Mouse (Mus musculus) stomach, embryonic 14.5 days (tissue): Measurements from ENCODE around the gene Slc18a3. TPM values are rescaled to one million over a fixed set of nuclear protein-coding genes. Genes with fewer than 3 reads are reported as not detected.
A peak's percentile ranks its signal among the peaks of the same experiment; 100 is the strongest.

Experiments used
- ATAC-seq: fragments of 200-750 bp; cut with Nextera tagmentation; 2 replicates; pipeline ENCODE4 v1.8.0; 2017; ENCODE audit warnings: low read depth, moderate TSS enrichment; ENCODE audit not compliant: insufficient number of reproducible peaks, insufficient read depth, low FRiP score
- H3K27ac ChIP-seq: fragments of 300-500 bp; sonication (generic); 2 replicates; pipeline ENCODE4 v1.5.1; 2014; ENCODE audit warnings: mild to moderate bottlenecking, low read length, moderate library complexity, mixed read lengths
- H3K27me3 ChIP-seq: fragments of 300-500 bp; sonication (generic); 2 replicates; pipeline ENCODE4 v1.6.1; 2014; ENCODE audit warnings: low read length, control low read depth, mixed read lengths; ENCODE audit not compliant: control insufficient read depth, insufficient read depth
- H3K36me3 ChIP-seq: fragments of 300-500 bp; sonication (generic); 2 replicates; pipeline ENCODE4 v1.6.1; 2014; ENCODE audit warnings: mild to moderate bottlenecking, control low read depth, low read length, moderate library complexity, mixed read lengths; ENCODE audit not compliant: control insufficient read depth, insufficient read depth
- H3K4me1 ChIP-seq: fragments of 300-500 bp; sonication (generic); 2 replicates; pipeline ENCODE4 v1.6.1; 2014; ENCODE audit warnings: low read length, control low read depth, mixed read lengths; ENCODE audit not compliant: control insufficient read depth, insufficient read depth
- H3K4me2 ChIP-seq: fragments of 300-500 bp; sonication (generic); replicated peaks from 2 replicates; pipeline ENCODE4 v1.6.1; 2014; ENCODE audit warnings: low read depth, low read length, control low read depth
- H3K4me3 ChIP-seq: fragments of 300-500 bp; sonication (generic); 2 replicates; pipeline ENCODE4 v1.5.1; 2014; ENCODE audit warnings: low read depth, low read length, control low read depth
- H3K9ac ChIP-seq: fragments of 300-500 bp; sonication (generic); replicated peaks from 2 replicates; pipeline ENCODE4 v1.6.1; 2014; ENCODE audit warnings: low read depth, mild to moderate bottlenecking, control low read depth, low read length, moderate library complexity, mixed read lengths
- H3K9me3 ChIP-seq: fragments of 300-500 bp; sonication (generic); 2 replicates; pipeline ENCODE4 v1.6.1; 2016; ENCODE audit warnings: low read depth, low read length, control low read depth; ENCODE audit not compliant: control insufficient read depth
- WGBS: fragments of 180-500 bp; shearing (Covaris S2); extraction: QIAGEN DNeasy Blood & Tissue Kit; methylation state at CpG from one replicate; pipeline ENCODE4 v1.1.7; 2014; 5-methylcytosine and 5-hydroxymethylcytosine counted together
- polyA plus RNA-seq: library from polyadenylated mRNA; unstranded; fragments of >200 nt; fragmentation: Nextera tagmentation; extraction: Ambion mirVana; gene quantifications from 2 replicates; pipeline ENCODE4 v1.2.1, GENCODE M21; 2014

Slc18a3 gene
- polyA plus RNA-seq, result 4.9 and 5.5 TPM in 2 replicates

DNA sequence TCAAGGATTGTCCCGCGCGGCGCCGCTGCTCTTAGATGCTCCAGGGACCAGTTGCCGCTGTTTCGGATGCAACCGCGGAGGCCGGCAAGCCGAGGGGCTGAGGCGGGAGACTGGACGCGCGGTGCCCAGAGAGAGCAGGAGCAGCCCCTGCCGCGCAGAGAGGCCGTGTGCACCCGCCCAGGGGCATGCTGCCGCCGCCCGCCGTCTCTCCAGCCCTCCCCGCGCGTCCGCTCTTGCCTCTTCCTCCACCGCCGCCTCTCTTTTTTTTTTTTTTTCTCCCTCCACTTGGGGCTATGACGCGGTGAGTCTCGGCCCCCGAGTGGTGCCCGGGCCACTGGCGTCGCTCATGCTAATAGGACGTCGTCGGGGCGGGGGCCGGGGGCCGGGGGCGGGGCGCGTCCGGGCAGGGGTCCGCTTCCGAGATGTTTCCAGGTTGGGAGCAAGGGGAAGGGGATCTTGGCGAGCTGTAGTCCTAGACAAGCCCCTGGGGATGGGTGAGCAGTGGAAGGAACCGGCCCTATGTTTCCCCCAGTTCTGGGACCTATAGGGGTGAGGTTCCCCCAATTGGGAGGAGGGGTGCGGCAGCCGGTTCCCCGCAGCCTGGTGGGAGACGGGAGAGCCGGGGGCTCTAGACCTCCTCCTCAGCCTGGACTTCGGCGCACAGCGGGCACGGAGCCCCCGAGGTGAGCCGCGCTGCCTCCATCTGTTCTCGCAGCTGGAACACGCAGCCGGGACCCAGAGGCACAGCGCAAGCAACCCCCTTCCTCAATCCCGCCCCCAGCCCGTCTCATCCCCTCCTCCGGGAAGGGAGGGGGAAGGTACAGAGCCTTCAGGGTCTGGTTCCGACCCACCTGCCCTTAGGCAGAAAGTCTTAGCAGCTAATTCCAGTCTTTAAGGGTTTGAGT lies at the start of gene Slc18a3:
Slc18a3 (minus strand) TSS at position 250 of the 905 bp plus-strand sequence.
- no peaks in the 10 kb centered on the region for H3K9me3 ChIP-seq
- no peak within 1 kb of the TSS for H3K27ac ChIP-seq
- H3K4me1 ChIP-seq, result 0 out of 2 replicates have a peak, but pooled peaks cover 3% of the 10 kb centered on the region
- WGBS, result 1% methylated on average over 58 of the region's 70 CpGs
- peak within 1 kb of the TSS; percentile 63 for H3K4me2 ChIP-seq
- ATAC-seq, result no peak
- H3K4me3 ChIP-seq, result peak within 1 kb of the TSS; percentile 35
- no peaks in the 10 kb centered on the region for H3K36me3 ChIP-seq
- no peak within 1 kb of the TSS for H3K9ac ChIP-seq
- H3K27me3 ChIP-seq, result peaks cover 58% of the 10 kb centered on the region

DNA sequence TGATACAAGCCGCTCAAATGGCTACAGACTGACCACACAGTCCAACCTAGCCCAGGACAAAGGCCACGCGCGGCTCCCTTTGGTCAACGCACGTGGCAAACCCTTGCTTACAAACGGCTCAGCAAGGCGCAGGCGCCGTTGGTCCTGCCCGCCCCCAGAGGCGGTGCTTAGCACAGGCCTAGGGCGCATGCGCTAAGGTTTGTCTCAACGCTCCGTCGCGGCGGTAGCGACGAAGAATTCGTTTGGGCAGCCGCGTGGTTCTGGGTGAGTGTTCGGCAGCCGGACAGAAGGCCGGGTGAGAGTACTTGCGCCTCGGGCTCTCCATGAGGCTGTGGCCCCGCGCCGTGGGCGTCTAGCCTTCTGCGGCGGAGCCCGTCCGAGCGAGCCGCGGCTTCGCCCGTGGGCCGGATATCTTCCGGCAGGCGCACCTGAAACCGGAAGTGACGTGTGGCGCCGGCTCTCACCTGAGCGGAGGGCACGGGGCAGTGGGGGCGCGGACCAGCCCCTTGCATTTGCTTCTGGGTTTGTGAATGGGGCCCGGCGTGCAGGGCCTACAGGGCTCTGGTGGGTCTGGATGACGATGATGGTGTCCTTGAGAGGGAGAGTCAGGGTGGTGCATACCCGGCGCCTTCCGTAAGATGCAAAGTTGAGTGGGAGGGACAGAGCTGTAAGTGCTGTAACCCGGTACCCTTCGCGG lies 48.8 kb upstream of the Slc18a3 start, which contains the start of gene Ercc6:
Ercc6 (plus strand) TSS at position 186 of the 697 bp plus-strand sequence.
- Histone ChIP-seq H3K36me3 (peaks cover 12% of the 10 kb centered on the region; the same call in 1 of the 2 replicates), H3K27me3 (no peaks in the 10 kb centered on the region), H3K9ac (peak within 1 kb of the TSS; percentile 36), H3K4me1 (0 out of 2 replicates have a peak, but pooled peaks cover 7% of the 10 kb centered on the region), H3K9me3 (no peaks in the 10 kb centered on the region), H3K4me3 (peak within 1 kb of the TSS; percentile 53), H3K4me2 (peak within 1 kb of the TSS; percentile 81), H3K27ac (peak within 1 kb of the TSS; percentile 48)
- WGBS, result under 1% methylated on average over 62 of the region's 62 CpGs
- ATAC-seq, result peak; percentile 95

DNA sequence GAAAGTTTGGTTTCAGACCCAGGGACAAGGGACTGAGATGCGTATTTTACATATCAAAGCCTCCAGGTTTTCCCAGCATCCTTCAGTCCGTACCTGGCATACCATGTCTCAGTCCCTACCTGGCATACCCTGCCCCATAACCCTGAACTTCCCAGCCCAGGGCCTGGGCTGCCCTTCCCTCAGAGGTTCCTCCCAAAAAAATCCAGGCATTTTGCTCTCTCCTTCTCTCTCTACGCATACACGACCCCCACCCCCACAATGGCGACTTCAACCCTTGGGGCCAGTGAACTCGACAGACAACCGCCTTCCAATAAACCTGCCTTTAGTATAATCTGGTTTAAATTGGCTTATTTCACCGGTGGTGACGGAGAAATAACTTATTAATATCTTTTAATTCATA lies 48.3 kb upstream of the Slc18a3 start:
- H3K9me3 ChIP-seq, result no peaks in the 10 kb centered on the region
- ATAC-seq, result no peak
- WGBS, result 43% methylated on average over 9 of the region's 9 CpGs
- peaks cover 11% of the 10 kb centered on the region; the same call in 1 of the 2 replicates for H3K36me3 ChIP-seq
- H3K4me3 ChIP-seq, result peak overlapping the region; percentile 53; the same call in 1 of the 2 replicates
- H3K9ac ChIP-seq, result no peak overlapping the region
- H3K27me3 ChIP-seq, result no peaks in the 10 kb centered on the region
- 0 out of 2 replicates have a peak, but pooled peaks cover 7% of the 10 kb centered on the region for H3K4me1 ChIP-seq
- H3K27ac ChIP-seq, result no peak overlapping the region
- peak overlapping the region; percentile 81 for H3K4me2 ChIP-seq

DNA sequence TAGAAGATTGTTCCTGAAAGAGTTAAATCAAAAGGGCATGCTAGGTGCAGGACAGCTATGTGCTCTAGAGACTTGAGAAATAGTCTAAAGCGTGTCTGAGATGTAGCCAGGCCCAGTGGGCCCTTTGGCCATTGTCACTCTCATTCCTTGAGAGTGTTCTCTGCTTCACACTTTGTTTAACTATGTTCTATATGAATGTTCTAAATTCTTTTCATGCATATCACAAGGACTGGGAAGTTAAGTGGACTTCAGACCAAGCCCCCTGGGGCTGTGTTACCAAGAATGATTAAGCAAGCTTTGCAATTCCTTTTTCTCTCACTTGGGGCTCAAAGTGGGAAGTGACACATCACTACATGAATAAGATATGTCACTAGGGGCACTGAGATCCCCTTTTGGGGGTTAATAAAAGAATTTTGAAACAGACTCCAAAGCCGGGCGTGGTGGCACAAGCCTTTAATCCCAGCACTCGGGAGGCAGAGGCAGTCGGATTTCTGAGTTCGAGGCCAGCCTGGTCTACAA lies 44.9 kb upstream of the Slc18a3 start:
- H3K4me3 ChIP-seq, result no peak overlapping the region
- no peaks in the 10 kb centered on the region for H3K9me3 ChIP-seq
- ATAC-seq, result no peak
- no peak overlapping the region for H3K9ac ChIP-seq
- no peaks in the 10 kb centered on the region for H3K36me3 ChIP-seq
- H3K4me2 ChIP-seq, result no peak overlapping the region
- H3K4me1 ChIP-seq, result 0 out of 2 replicates have a peak, but pooled peaks cover 7% of the 10 kb centered on the region
- H3K27me3 ChIP-seq, result no peaks in the 10 kb centered on the region
- no peak overlapping the region for H3K27ac ChIP-seq
- 86% methylated on average over 6 of the region's 6 CpGs for WGBS

DNA sequence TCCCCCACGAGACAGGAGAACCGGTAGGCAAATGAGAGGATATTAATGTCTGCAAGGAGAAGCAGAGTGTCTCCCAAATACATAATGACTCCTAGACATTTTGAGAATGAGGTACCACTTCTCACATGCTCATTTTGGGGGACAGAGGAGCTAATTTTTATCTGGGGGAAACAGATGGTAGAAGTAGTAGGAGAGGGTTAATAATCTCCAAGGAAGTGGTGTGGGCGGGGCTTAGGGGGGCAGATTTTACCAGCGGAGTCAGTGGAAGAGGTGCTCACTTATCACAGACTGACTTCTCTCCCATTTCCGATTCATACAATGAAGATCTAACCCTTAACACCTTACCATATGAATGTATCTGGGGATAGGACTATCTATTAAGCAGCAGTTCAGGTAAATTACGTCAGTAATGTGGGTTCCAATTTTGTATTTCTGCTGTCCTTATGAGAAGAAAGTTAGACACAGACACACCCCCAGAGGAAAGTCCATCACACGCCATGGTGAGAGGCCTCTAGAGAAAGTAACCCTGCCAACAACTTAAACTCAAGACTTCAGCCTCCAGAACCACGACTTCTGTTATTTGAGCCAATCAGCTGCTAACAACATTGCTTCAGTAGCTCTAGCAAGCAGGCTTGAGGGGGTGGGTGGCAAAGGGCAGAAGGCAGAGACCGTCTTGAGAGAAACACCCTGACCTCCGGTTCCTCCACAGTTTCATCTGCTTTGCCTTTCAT lies 43.6 kb upstream of the Slc18a3 start:
- Histone ChIP-seq H3K36me3 (no peaks in the 10 kb centered on the region), H3K27me3 (no peaks in the 10 kb centered on the region), H3K9me3 (no peaks in the 10 kb centered on the region), H3K9ac (no peak overlapping the region), H3K4me1 (0 out of 2 replicates have a peak, but pooled peaks cover 2% of the 10 kb centered on the region), H3K27ac (no peak overlapping the region), H3K4me3 (no peak overlapping the region), H3K4me2 (no peak overlapping the region)
- ATAC-seq, result no peak
- WGBS, result 48% methylated on average over 10 of the region's 10 CpGs

DNA sequence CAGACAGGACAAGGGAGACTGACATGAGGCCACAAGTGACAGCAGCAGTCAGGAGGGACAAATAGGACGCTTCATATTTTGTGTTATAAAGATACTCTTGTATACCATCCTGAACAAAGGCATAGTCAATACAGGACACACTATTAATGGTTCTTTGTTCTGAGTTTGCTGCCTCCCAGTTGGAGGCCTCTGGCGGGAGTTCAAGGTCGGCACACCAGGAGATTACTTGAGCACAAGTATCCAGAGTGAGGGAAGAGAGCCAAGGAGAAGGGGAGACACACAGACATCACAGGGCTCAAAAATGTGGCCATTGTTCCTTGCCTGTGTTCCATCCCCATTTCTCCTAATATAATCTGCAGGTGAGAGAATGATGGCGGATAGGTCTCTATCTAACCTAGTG lies 42.6 kb upstream of the Slc18a3 start:
- WGBS, result 84% methylated on average over 4 of the region's 4 CpGs
- Histone ChIP-seq H3K27ac (no peak overlapping the region), H3K4me2 (no peak overlapping the region), H3K9ac (no peak overlapping the region), H3K27me3 (no peaks in the 10 kb centered on the region), H3K4me1 (no peaks in the 10 kb centered on the region), H3K36me3 (no peaks in the 10 kb centered on the region), H3K9me3 (no peaks in the 10 kb centered on the region), H3K4me3 (no peak overlapping the region)
- no peak for ATAC-seq

DNA sequence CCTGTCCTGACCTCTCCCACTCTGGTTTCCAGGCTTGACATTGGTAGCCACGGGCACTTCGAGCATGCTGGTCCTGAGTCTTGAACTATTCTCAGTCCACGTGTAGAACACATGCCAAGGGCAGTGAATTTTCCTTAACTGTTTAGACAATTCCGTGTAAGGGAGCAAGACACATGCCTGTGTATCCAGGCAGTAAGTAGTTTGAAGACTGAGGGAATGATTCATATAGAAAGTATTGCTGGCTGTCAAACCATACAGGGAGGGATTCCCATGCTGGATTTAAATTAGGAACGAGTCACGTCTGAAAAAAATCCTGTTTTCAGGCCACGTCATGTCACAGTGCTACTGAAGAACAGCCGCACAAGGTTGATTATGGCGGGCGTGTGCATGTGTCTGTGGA lies 41.7 kb upstream of the Slc18a3 start:
- 86% methylated on average over 10 of the region's 10 CpGs for WGBS
- H3K9ac ChIP-seq, result no peak overlapping the region
- no peaks in the 10 kb centered on the region for H3K9me3 ChIP-seq
- H3K4me1 ChIP-seq, result no peaks in the 10 kb centered on the region
- H3K4me2 ChIP-seq, result no peak overlapping the region
- H3K27ac ChIP-seq, result no peak overlapping the region
- ATAC-seq, result no peak
- no peaks in the 10 kb centered on the region for H3K27me3 ChIP-seq
- no peak overlapping the region for H3K4me3 ChIP-seq
- H3K36me3 ChIP-seq, result no peaks in the 10 kb centered on the region

DNA sequence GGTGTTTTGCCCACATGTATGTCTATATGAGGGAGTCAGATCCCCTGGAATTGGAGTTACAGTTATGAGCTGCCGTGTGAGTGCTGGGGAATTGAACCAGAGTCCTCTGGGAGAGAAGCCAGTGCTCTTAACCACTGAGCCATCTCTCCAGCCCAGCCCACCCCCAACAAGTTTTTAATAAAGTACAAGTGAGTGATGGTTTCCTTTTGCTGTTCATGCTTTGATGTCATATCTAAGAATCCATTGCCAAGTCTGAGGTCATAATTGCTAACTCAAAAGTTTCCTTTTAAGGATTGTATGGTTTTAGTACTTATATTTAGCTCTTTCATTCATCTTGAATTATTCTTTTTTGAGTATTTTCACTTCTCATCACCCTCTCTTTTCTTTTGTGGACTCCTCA lies 39.2 kb upstream of the Slc18a3 start:
- Histone ChIP-seq H3K4me2 (no peak overlapping the region), H3K27me3 (no peaks in the 10 kb centered on the region), H3K4me3 (no peak overlapping the region), H3K9ac (no peak overlapping the region), H3K9me3 (no peaks in the 10 kb centered on the region), H3K4me1 (no peaks in the 10 kb centered on the region), H3K36me3 (no peaks in the 10 kb centered on the region), H3K27ac (no peak overlapping the region)
- no peak for ATAC-seq
- WGBS, result 90% methylated on average over 1 of the region's 1 CpGs
